Mouse (Mus musculus): Measurements from ENCODE around the gene Foxa3. TPM values are rescaled to one million over a fixed set of nuclear protein-coding genes. Genes with fewer than 3 reads are reported as not detected.

Gene Foxa3
- polyA plus RNA-seq, 1 experiment from 2014 or later = 0.09 TPM

DNA sequence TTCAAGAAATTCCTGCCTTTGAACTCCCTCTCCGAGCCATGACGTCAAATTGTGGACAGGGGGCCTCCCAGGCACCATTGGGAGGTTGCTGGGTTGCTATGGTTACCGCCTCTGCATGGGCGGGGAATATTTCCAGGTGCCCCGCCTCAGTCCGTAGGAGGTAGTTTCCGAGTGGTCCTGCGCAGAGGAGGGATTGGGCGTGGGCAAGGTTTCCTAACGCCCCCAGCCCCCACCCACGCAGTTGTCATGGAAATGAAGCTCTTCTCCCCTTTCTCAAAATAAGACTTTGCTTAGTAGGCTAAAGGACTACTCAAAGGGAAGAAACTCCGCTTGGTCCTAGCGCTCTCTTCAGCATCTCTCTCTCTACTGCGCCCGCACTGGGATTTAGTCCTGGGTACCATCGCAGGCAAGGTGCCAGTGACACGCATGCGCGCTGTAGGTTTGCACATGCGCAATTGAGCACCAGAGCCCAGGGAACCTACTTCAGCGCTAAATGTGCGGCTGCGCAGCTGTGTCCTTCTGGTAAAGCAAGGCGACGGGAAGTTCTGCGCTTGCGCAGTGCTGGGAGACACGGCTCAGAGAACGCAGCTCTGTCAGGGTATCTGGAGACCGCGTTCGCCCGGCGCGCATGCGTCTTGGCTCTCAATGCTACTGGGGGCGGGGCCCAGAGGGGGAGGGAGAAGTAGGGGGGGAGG is 32.6 kb downstream of the Foxa3 start, which contains the start of gene Mypop:
Gene Mypop, plus strand, starts transcription at position 645 of the 695 bp plus-strand sequence.
- Histone ChIP-seq H3K9me3 (no peaks in the 10 kb centered on the region), H3K4me3 (peak within 1 kb of the TSS; percentile 50), H3K27me3 (replicated peaks) (peaks cover 23% of the 10 kb centered on the region), H3K4me2 (replicated peaks) (peak within 1 kb of the TSS; percentile 79), H3K27ac (peak within 1 kb of the TSS; percentile 58), H3K9ac (peak within 1 kb of the TSS; percentile 60), H3K4me1 (peaks cover 22% of the 10 kb centered on the region), H3K36me3 (no peaks in the 10 kb centered on the region)
- ATAC-seq (ENCODE audit: low FRiP score, low read depth) = peak; percentile 94
- WGBS = under 1% methylated on average over 37 of the region's 37 CpGs

DNA sequence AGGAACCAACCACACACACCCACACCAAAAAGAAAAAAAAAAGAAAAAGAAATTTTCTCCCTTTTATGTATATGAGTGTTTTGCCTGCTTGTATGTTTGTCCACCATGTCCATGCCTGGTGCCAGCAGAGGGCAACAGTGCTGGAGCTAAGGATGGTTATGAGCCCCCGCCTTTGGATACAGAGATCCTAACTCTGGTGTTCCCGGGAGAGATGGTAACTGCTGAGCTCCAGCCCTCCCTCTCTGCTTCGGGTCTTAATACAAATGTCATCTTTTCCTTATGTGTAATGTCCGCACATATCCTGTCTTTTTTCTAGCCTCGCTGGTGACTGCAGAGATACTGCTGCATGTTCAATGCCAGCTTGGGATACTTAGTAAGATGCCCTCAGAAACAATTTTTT is 33.3 kb downstream of the Foxa3 start:
- peak; percentile 21; the same call in 1 of the 2 replicates for ATAC-seq (ENCODE audit: low FRiP score, low read depth)
- Histone ChIP-seq H3K4me2 (replicated peaks) (peak overlapping the region; percentile 79), H3K4me1 (peaks cover 22% of the 10 kb centered on the region), H3K9me3 (no peaks in the 10 kb centered on the region), H3K36me3 (no peaks in the 10 kb centered on the region), H3K9ac (peak overlapping the region; percentile 10; the same call in 1 of the 2 replicates), H3K27me3 (replicated peaks) (peaks cover 23% of the 10 kb centered on the region), H3K4me3 (peak overlapping the region; percentile 38), H3K27ac (0 out of 2 replicates have a peak overlapping the region, but pooled peaks have one; percentile 29)
- WGBS = 8% methylated on average over 5 of the region's 5 CpGs

- Histone ChIP-seq H3K27ac (no peak overlapping the region), H3K4me1 (peaks cover 22% of the 10 kb centered on the region), H3K36me3 (no peaks in the 10 kb centered on the region), H3K9ac (no peak overlapping the region), H3K4me2 (replicated peaks) (no peak overlapping the region), H3K27me3 (replicated peaks) (peaks cover 23% of the 10 kb centered on the region), H3K9me3 (no peaks in the 10 kb centered on the region), H3K4me3 (no peak overlapping the region)
- ATAC-seq (ENCODE audit: low FRiP score, low read depth) = no peak
- 78% methylated on average over 6 of the region's 6 CpGs for WGBS
Measured at GRCm38 (mm10) chr7:18988780-18989179, 34.6 kb downstream of the Foxa3 start.

- Histone ChIP-seq H3K9me3 (no peaks in the 10 kb centered on the region), H3K27me3 (replicated peaks) (peaks cover 15% of the 10 kb centered on the region), H3K36me3 (no peaks in the 10 kb centered on the region), H3K27ac (no peak overlapping the region), H3K4me3 (no peak overlapping the region), H3K4me2 (replicated peaks) (no peak overlapping the region), H3K4me1 (peaks cover 14% of the 10 kb centered on the region; the same call in 1 of the 2 replicates), H3K9ac (no peak overlapping the region)
- ATAC-seq (ENCODE audit: low FRiP score, low read depth) = no peak
- 79% methylated on average over 13 of the region's 13 CpGs for WGBS
Measured at GRCm38 (mm10) chr7:18987747-18988146, 35.6 kb downstream of the Foxa3 start.

DNA sequence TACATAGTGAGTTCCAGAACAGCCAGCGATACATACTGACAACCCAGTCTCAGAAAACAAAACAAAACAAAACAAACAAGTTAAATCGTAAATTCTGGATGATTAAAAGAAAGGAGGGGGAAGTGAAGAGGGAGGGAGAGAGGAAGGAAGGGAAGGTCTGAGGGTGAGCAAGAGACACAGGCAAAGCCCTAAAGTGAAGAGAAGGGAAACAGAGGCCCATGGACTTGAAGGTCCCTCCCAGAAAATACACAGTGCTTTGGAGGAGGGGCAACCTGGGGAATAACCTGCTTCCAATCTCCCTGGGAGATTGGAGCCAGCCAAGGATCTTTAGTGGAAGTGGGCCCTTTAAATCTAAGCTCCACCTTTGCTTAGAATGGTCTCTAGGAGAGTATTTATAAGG is 36.2 kb downstream of the Foxa3 start, which contains the start of gene Nanos2:
Gene Nanos2, plus strand, starts transcription at position 301 of the 400 bp plus-strand sequence.
- 57% methylated on average over 2 of the region's 2 CpGs for WGBS
- no peak within 1 kb of the TSS for H3K27ac ChIP-seq
- H3K36me3 ChIP-seq = no peaks in the 10 kb centered on the region
- H3K4me2 ChIP-seq (replicated peaks) = no peak within 1 kb of the TSS
- H3K9ac ChIP-seq = no peak within 1 kb of the TSS
- H3K9me3 ChIP-seq = no peaks in the 10 kb centered on the region
- no peak for ATAC-seq (ENCODE audit: low FRiP score, low read depth)
- no peak within 1 kb of the TSS for H3K4me3 ChIP-seq
- H3K4me1 ChIP-seq = peaks cover 7% of the 10 kb centered on the region; the same call in 1 of the 2 replicates
- H3K27me3 ChIP-seq (replicated peaks) = peaks cover 8% of the 10 kb centered on the region

DNA sequence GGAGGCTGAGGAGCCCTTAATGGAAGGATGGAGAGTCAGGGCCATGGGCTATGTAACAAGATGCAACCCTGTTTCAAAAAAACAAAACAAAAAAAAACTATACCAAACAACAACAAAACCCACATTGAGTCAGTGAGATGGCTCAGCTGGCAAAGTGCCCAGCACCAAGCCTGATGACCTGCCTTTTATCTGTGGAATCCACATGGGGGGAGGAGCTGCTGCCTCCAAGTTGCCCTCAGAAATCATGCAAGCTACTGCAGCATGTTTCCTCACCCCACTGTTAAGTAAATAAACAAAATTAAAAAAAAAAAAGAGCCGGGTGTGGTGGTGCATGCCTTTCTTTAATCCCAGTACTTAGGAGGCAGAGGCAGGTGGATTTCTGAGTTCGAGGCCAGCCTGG is 36.8 kb downstream of the Foxa3 start:
- Histone ChIP-seq H3K9ac (no peak overlapping the region), H3K9me3 (no peaks in the 10 kb centered on the region), H3K27ac (no peak overlapping the region), H3K36me3 (no peaks in the 10 kb centered on the region), H3K4me1 (0 out of 2 replicates have a peak, but pooled peaks cover 1% of the 10 kb centered on the region), H3K4me3 (no peak overlapping the region), H3K4me2 (replicated peaks) (no peak overlapping the region), H3K27me3 (replicated peaks) (peaks cover 2% of the 10 kb centered on the region)
- 70% methylated on average over 2 of the region's 2 CpGs for WGBS
- ATAC-seq (ENCODE audit: low FRiP score, low read depth) = no peak

- Histone ChIP-seq H3K36me3 (no peaks in the 10 kb centered on the region), H3K4me3 (no peak overlapping the region), H3K9ac (no peak overlapping the region), H3K27me3 (replicated peaks) (no peaks in the 10 kb centered on the region), H3K4me2 (replicated peaks) (no peak overlapping the region), H3K27ac (no peak overlapping the region), H3K4me1 (no peaks in the 10 kb centered on the region), H3K9me3 (no peaks in the 10 kb centered on the region)
- 89% methylated on average over 9 of the region's 9 CpGs for WGBS
- no peak for ATAC-seq (ENCODE audit: low FRiP score, low read depth)
Measured at GRCm38 (mm10) chr7:18978381-18978780, 45.0 kb downstream of the Foxa3 start.

GRCm38 (mm10) chr7:18970956-18971355 is 52.4 kb downstream of the Foxa3 start:
- Histone ChIP-seq H3K27ac (no peak overlapping the region), H3K9me3 (no peaks in the 10 kb centered on the region), H3K4me1 (no peaks in the 10 kb centered on the region), H3K4me3 (no peak overlapping the region), H3K27me3 (replicated peaks) (no peaks in the 10 kb centered on the region), H3K36me3 (no peaks in the 10 kb centered on the region), H3K9ac (no peak overlapping the region), H3K4me2 (replicated peaks) (no peak overlapping the region)
- ATAC-seq (ENCODE audit: low FRiP score, low read depth) = no peak
- 83% methylated on average over 3 of the region's 3 CpGs for WGBS

- H3K4me2 ChIP-seq (replicated peaks) = no peak overlapping the region
- ATAC-seq (ENCODE audit: low FRiP score, low read depth) = peak; percentile 30
- WGBS = 8% methylated on average over 8 of the region's 8 CpGs
- H3K9me3 ChIP-seq = no peaks in the 10 kb centered on the region
- no peak overlapping the region for H3K4me3 ChIP-seq
- H3K9ac ChIP-seq = 0 out of 2 replicates have a peak overlapping the region, but pooled peaks have one; percentile 13
- H3K4me1 ChIP-seq = peaks cover 18% of the 10 kb centered on the region
- peaks cover 16% of the 10 kb centered on the region for H3K27me3 ChIP-seq (replicated peaks)
- H3K36me3 ChIP-seq = no peaks in the 10 kb centered on the region
- no peak overlapping the region for H3K27ac ChIP-seq
Measured at GRCm38 (mm10) chr7:18967603-18968002, 55.7 kb downstream of the Foxa3 start.

DNA sequence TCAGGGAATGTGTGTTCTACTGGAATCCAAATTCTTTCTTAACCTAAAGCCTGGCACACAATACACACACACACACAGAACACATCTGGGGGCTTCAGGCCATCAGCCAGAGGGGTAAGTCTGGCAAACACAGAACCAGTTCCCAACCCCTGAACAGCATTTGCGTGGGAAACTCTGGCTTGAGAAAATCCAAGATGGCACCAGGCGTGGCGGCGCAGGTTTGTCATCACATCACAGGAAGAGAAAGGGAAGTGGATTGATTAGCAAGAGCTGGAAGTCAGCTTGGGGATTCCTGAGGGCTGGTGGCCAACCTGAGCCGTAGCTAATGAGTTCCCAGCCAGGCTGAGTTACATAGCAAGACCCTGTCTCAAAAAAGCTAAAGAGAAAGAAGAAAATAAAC is 58.0 kb downstream of the Foxa3 start:
- Histone ChIP-seq H3K9ac (no peak overlapping the region), H3K4me1 (peaks cover 40% of the 10 kb centered on the region), H3K27me3 (replicated peaks) (peaks cover 24% of the 10 kb centered on the region), H3K9me3 (no peaks in the 10 kb centered on the region), H3K4me3 (no peak overlapping the region), H3K36me3 (0 out of 2 replicates have a peak, but pooled peaks cover 5% of the 10 kb centered on the region), H3K4me2 (replicated peaks) (no peak overlapping the region), H3K27ac (no peak overlapping the region)
- 84% methylated on average over 5 of the region's 5 CpGs for WGBS
- ATAC-seq (ENCODE audit: low FRiP score, low read depth) = no peak

GRCm38 (mm10) chr7:18963294-18963843 is 60.0 kb downstream of the Foxa3 start:
- Histone ChIP-seq H3K36me3 (peaks cover 9% of the 10 kb centered on the region; the same call in 1 of the 2 replicates), H3K9me3 (no peaks in the 10 kb centered on the region), H3K27me3 (replicated peaks) (peaks cover 24% of the 10 kb centered on the region), H3K4me1 (peaks cover 51% of the 10 kb centered on the region), H3K9ac (no peak overlapping the region), H3K27ac (no peak overlapping the region), H3K4me2 (replicated peaks) (peak overlapping the region; percentile 57), H3K4me3 (no peak overlapping the region)
- 2% methylated on average over 19 of the region's 19 CpGs for WGBS
- no peak for ATAC-seq (ENCODE audit: low FRiP score, low read depth)

Data from neural tube, embryonic 12.5 days (tissue).